Mouse (Mus musculus) R1 (cell line): Measurements from ENCODE around the gene Kif16b.

ENCODE experiments used
- DNase-seq: peaks from one replicate; pipeline ENCODE4 v3.0.0-alpha.2; 2018; ENCODE audit warnings: low read depth, low spot score

The Kif16b gene

GRCm38 (mm10) chr2:142875936-142876335, 25.4 kb downstream of the Kif16b start:
- no peak for DNase-seq

- no peak for DNase-seq
Measured at GRCm38 (mm10) chr2:142874562-142874961, 26.8 kb downstream of the Kif16b start.

- DNase-seq = no peak
Measured at GRCm38 (mm10) chr2:142870055-142870454, 31.3 kb downstream of the Kif16b start.

- DNase-seq = no peak
Measured at GRCm38 (mm10) chr2:142867481-142867880, 33.9 kb downstream of the Kif16b start.

GRCm38 (mm10) chr2:142860994-142861393, 40.3 kb downstream of the Kif16b start:
- DNase-seq = no peak

- peak; percentile 62 for DNase-seq
Measured at GRCm38 (mm10) chr2:142859452-142859851, 41.9 kb downstream of the Kif16b start.

- DNase-seq = no peak
Measured at GRCm38 (mm10) chr2:142838775-142839174, 62.6 kb downstream of the Kif16b start.

GRCm38 (mm10) chr2:142838118-142838517, 63.2 kb downstream of the Kif16b start:
- DNase-seq = no peak

GRCm38 (mm10) chr2:142834751-142835150, 66.6 kb downstream of the Kif16b start:
- no peak for DNase-seq

- peak; percentile 39 for DNase-seq
Measured at GRCm38 (mm10) chr2:142832617-142833422, 68.5 kb downstream of the Kif16b start.

GRCm38 (mm10) chr2:142813033-142813432, 88.3 kb downstream of the Kif16b start:
- DNase-seq = peak; percentile 64

- DNase-seq = no peak
Measured at GRCm38 (mm10) chr2:142803760-142804448, 97.4 kb downstream of the Kif16b start.

- DNase-seq = no peak
Measured at GRCm38 (mm10) chr2:142797310-142797709, 104.0 kb downstream of the Kif16b start.

GRCm38 (mm10) chr2:142775358-142775757, 126.0 kb downstream of the Kif16b start:
- DNase-seq = no peak

- DNase-seq = no peak
Measured at GRCm38 (mm10) chr2:142774752-142775151, 126.6 kb downstream of the Kif16b start.

GRCm38 (mm10) chr2:142769647-142770121, 131.6 kb downstream of the Kif16b start:
- no peak for DNase-seq

- DNase-seq = no peak
Measured at GRCm38 (mm10) chr2:142764276-142764675, 137.1 kb downstream of the Kif16b start.

GRCm38 (mm10) chr2:142760843-142761242, 140.5 kb downstream of the Kif16b start:
- no peak for DNase-seq

- no peak for DNase-seq
Measured at GRCm38 (mm10) chr2:142759192-142759591, 142.1 kb downstream of the Kif16b start.

GRCm38 (mm10) chr2:142758091-142758765, 143.1 kb downstream of the Kif16b start:
- no peak for DNase-seq

- no peak for DNase-seq
Measured at GRCm38 (mm10) chr2:142739338-142739737, 162.0 kb downstream of the Kif16b start.

- DNase-seq = no peak
Measured at GRCm38 (mm10) chr2:142738488-142738887, 162.8 kb downstream of the Kif16b start.
